Mouse (Mus musculus) liver, embryonic 14.5 days (tissue): ENCODE results near the gene Gm21981.

Experiments used
- CTCF ChIP-seq: IDR thresholded peaks from 2 replicates; pipeline ENCODE4 v1.5.1; 2016; ENCODE audit warnings: antibody characterized with exemption, low read depth, control low read depth
- EP300 ChIP-seq: IDR thresholded peaks from 2 replicates; pipeline ENCODE4 v1.6.1; 2016; ENCODE audit warnings: antibody characterized with exemption, low read depth

- TF ChIP-seq CTCF = no peak
- no peak for TF ChIP-seq EP300
Observed at GRCm38 (mm10) chr17:47721183-47721582, 26.9 kb upstream of the Gm21981 start.
